Mouse (Mus musculus) heart, adult 2 months (tissue): ENCODE data around the gene Cdyl. TPM values are rescaled to one million over a fixed set of nuclear protein-coding genes. Genes with fewer than 3 reads are reported as not detected.

ENCODE experiments used
- DNase-seq, 2 experiments: peaks; one replicate each; pipeline ENCODE4 v3.0.0; 2021
- H3K27ac ChIP-seq: fragments of 200-600 bp; 2 replicates; pipeline ENCODE4 v1.8.1; 2022
- H3K27me3 ChIP-seq: fragments of 200-500 bp; 2 replicates; pipeline ENCODE4 v1.6.1; 2012; ENCODE audit warnings: mild to moderate bottlenecking, low read length, inconsistent platforms, mixed read lengths; ENCODE audit not compliant: control insufficient read depth, insufficient read depth
- H3K36me3 ChIP-seq: fragments of 200-500 bp; 2 replicates; pipeline ENCODE4 v1.6.1; 2012; ENCODE audit warnings: low read length, inconsistent platforms; ENCODE audit not compliant: control insufficient read depth, insufficient read depth
- H3K4me1 ChIP-seq: fragments of 200-500 bp; 2 replicates; pipeline ENCODE4 v1.6.1; 2011; ENCODE audit warnings: low read length; ENCODE audit not compliant: control insufficient read depth, insufficient read depth
- H3K4me3 ChIP-seq: fragments of 200-600 bp; 2 replicates; pipeline ENCODE4 v1.8.1; 2022
- H3K79me2 ChIP-seq: fragments of 200-500 bp; replicated peaks from 2 replicates; pipeline ENCODE4 v1.6.1; 2012; ENCODE audit warnings: mild to moderate bottlenecking, inconsistent platforms, low read length, moderate library complexity, mixed read lengths; ENCODE audit not compliant: control insufficient read depth, insufficient read depth
- H3K9ac ChIP-seq: fragments of 200-500 bp; 2 replicates; pipeline ENCODE4 v1.6.1; 2012; ENCODE audit warnings: low read depth, mild to moderate bottlenecking, control low read depth, inconsistent platforms, low read length, mixed read lengths
- CTCF ChIP-seq: fragments of 200-600 bp; IDR thresholded peaks from 2 replicates; pipeline ENCODE4 v1.8.1; 2022; ENCODE audit warnings: antibody characterized with exemption, mild to moderate bottlenecking, moderate library complexity
- EP300 ChIP-seq: fragments of 200-500 bp; IDR thresholded peaks from 2 replicates; pipeline ENCODE4 v1.6.1; 2011; ENCODE audit warnings: low read depth, low read length, control low read depth; ENCODE audit not compliant: insufficient read depth
- POLR2A ChIP-seq: fragments of 200-500 bp; IDR thresholded peaks from 2 replicates; pipeline ENCODE4 v1.6.1; 2011; ENCODE audit warnings: mild to moderate bottlenecking, low read depth, low read length, control low read depth; ENCODE audit not compliant: insufficient read depth
- WGBS: fragments of 180-500 bp; shearing (Covaris S2); methylation state at CpG from one replicate; pipeline ENCODE4 v1.1.7; 2018; 5-methylcytosine and 5-hydroxymethylcytosine counted together
- intact Hi-C: fragments of 180-260 bp; cut with DNase I; formaldehyde crosslinking; loops from one replicate; pipeline ENCODE4 v1.15.1; 2025
- polyA plus RNA-seq: library from polyadenylated mRNA; depleted of rRNA; stranded (reverse); fragments of >200 nt; gene quantifications from 2 replicates; pipeline ENCODE4 v1.2.3, GENCODE M21; 2012
- total RNA-seq, 2 experiments: library from RNA; stranded (reverse); gene quantifications; 2 replicates each; pipeline ENCODE4 v1.2.3; 2021

The Cdyl gene
- total and polyA plus RNA-seq, 3 experiments, result 3.1 to 11.2 (median 8.4) TPM

GRCm38 (mm10) chr13:35786726-35787399 is 127.2 kb downstream of the Cdyl start:
- Histone ChIP-seq H3K27ac (no peak overlapping the region), H3K79me2 (peaks cover 1% of the 10 kb centered on the region; the same call in 1 of the 2 replicates), H3K36me3 (no peaks in the 10 kb centered on the region), H3K27me3 (no peaks in the 10 kb centered on the region), H3K9ac (no peak overlapping the region), H3K4me1 (peaks cover 6% of the 10 kb centered on the region), H3K4me3 (no peak overlapping the region)
- WGBS, result 84% methylated on average over 6 of the region's 6 CpGs
- no peak for TF ChIP-seq CTCF
- TF ChIP-seq EP300, result no peak
- TF ChIP-seq POLR2A, result no peak
- intact Hi-C loops, result no loop called here
- DNase-seq, result no peak

- H3K79me2 ChIP-seq, result peaks cover 1% of the 10 kb centered on the region; the same call in 1 of the 2 replicates
- 91% methylated on average over 4 of the region's 4 CpGs for WGBS
- no peak overlapping the region for H3K27ac ChIP-seq
- no peak for DNase-seq
- intact Hi-C loops, result no loop called here
- H3K9ac ChIP-seq, result no peak overlapping the region
- no peaks in the 10 kb centered on the region for H3K27me3 ChIP-seq
- H3K4me1 ChIP-seq, result peaks cover 14% of the 10 kb centered on the region
- TF ChIP-seq CTCF (no peak), POLR2A (no peak), EP300 (no peak)
- no peak overlapping the region for H3K4me3 ChIP-seq
- no peaks in the 10 kb centered on the region for H3K36me3 ChIP-seq
Measured at GRCm38 (mm10) chr13:35789577-35789976, 129.9 kb downstream of the Cdyl start.

- Histone ChIP-seq H3K79me2 (peaks cover 1% of the 10 kb centered on the region; the same call in 1 of the 2 replicates), H3K27ac (no peak overlapping the region), H3K27me3 (no peaks in the 10 kb centered on the region), H3K4me1 (peaks cover 16% of the 10 kb centered on the region), H3K9ac (no peak overlapping the region), H3K4me3 (no peak overlapping the region), H3K36me3 (no peaks in the 10 kb centered on the region)
- TF ChIP-seq EP300, result no peak
- TF ChIP-seq POLR2A, result no peak
- TF ChIP-seq CTCF, result no peak
- 64% methylated on average over 4 of the region's 4 CpGs for WGBS
- intact Hi-C loops, result no loop called here
- DNase-seq, result no peak
Measured at GRCm38 (mm10) chr13:35790431-35790830, 130.8 kb downstream of the Cdyl start.

GRCm38 (mm10) chr13:35794309-35794708 is 134.7 kb downstream of the Cdyl start:
- H3K27me3 ChIP-seq, result no peaks in the 10 kb centered on the region
- intact Hi-C loops, result no loop called here
- WGBS, result 36% methylated on average over 7 of the region's 7 CpGs
- no peak overlapping the region for H3K27ac ChIP-seq
- H3K9ac ChIP-seq, result no peak overlapping the region
- H3K4me3 ChIP-seq, result no peak overlapping the region
- TF ChIP-seq EP300, result no peak
- TF ChIP-seq CTCF, result no peak
- TF ChIP-seq POLR2A, result no peak
- no peaks in the 10 kb centered on the region for H3K79me2 ChIP-seq
- DNase-seq, result no peak
- H3K4me1 ChIP-seq, result peaks cover 32% of the 10 kb centered on the region
- no peaks in the 10 kb centered on the region for H3K36me3 ChIP-seq

GRCm38 (mm10) chr13:35794774-35795173 is 135.1 kb downstream of the Cdyl start:
- Histone ChIP-seq H3K79me2 (no peaks in the 10 kb centered on the region), H3K36me3 (no peaks in the 10 kb centered on the region), H3K9ac (no peak overlapping the region), H3K27ac (no peak overlapping the region), H3K27me3 (no peaks in the 10 kb centered on the region), H3K4me1 (peaks cover 32% of the 10 kb centered on the region), H3K4me3 (no peak overlapping the region)
- intact Hi-C loops, result no loop called here
- TF ChIP-seq EP300, result no peak
- TF ChIP-seq POLR2A, result no peak
- no peak for TF ChIP-seq CTCF
- 72% methylated on average over 4 of the region's 4 CpGs for WGBS
- no peak for DNase-seq

- Histone ChIP-seq H3K36me3 (no peaks in the 10 kb centered on the region), H3K27me3 (no peaks in the 10 kb centered on the region), H3K27ac (no peak overlapping the region), H3K79me2 (no peaks in the 10 kb centered on the region), H3K4me1 (peaks cover 32% of the 10 kb centered on the region), H3K4me3 (no peak overlapping the region), H3K9ac (no peak overlapping the region)
- TF ChIP-seq CTCF (no peak), POLR2A (no peak), EP300 (no peak)
- DNase-seq, result no peak
- 0% methylated on average over 1 of the region's 2 CpGs for WGBS
- intact Hi-C loops, result no loop called here
Measured at GRCm38 (mm10) chr13:35795887-35796286, 136.3 kb downstream of the Cdyl start.
